Mouse (Mus musculus): Measurements from ENCODE around the gene Crygs. TPM values are rescaled to one million over a fixed set of nuclear protein-coding genes. Genes with fewer than 3 reads are reported as not detected.

The Crygs gene
- polyA plus RNA-seq (2016; fragmentation: Nextera tagmentation; extraction: Ambion mirVana): 0.84 TPM in 1 of 2 replicates, not detected in the other

DNA sequence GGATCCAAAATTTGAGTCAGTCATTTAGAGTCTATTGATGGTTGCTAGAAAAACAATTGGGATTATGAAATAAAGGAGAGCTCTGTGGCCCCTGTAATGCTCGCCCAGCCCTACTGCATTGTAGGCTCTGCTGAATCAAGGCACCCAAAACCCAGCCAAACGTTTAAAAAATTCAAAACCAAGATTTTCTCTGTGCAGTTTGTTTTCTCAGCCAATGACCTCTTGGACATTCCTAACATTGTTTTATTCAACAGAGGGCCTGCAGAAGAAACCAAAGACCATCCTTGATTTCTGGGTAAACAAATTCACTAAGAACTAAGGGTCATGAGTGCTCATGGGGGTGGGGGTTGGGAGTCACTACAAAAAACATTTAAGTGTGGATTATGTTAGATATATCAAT, at the start of gene Crygs:
TSS of gene Crygs (minus strand) at position 101 of the 400 bp plus-strand sequence.
- Histone ChIP-seq H3K27ac (no peak within 1 kb of the TSS), H3K27me3 (ENCODE audit: insufficient read depth, poor library complexity, severe bottlenecking) (peaks cover 12% of the 10 kb centered on the region), H3K36me3 (peaks cover 20% of the 10 kb centered on the region), H3K9me3 (no peaks in the 10 kb centered on the region), H3K4me1 (replicated peaks) (no peaks in the 10 kb centered on the region), H3K4me3 (no peak within 1 kb of the TSS)
- WGBS: 80% methylated on average over 2 of the region's 2 CpGs
- DNase-seq (ENCODE audit: low spot score): no peak

DNA sequence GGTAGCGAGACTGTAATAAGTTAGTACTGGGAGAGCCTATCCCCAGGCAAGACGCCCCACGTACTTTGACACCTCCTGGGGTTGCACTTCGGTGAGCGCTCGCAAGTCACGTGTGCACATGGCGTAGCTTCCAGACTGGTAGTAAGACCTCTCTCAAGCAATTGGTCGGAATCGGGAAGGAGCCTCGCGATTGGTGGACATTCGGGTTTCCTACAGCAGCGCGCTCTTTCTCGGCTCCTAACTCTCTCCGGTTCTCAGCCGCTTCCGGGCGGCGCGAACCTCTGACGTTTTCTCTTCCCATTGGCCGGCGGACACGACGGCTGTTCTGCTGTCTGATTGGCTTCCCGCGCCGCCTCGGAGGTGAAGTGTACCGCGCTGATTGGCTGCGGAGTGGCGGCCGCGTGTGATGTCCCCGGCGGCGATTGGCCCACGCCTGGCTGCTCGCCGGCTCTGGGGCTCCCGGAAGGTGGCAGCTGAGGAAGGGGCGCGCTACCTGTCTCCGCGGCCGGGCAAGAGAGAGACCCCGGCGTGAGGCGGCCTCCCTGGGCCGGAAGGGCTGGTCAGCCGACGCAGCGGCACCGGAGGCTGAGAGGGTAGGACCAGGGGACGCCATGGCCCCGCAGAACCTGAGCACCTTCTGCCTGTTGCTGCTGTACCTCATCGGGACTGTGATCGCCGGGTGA, 46.2 kb upstream of the Crygs start, which contains the start of the genes Tbccd1 and Dnajb11:
TSS of gene Tbccd1 (minus strand) at position 239 of the 683 bp plus-strand sequence.
TSS of gene Dnajb11 (plus strand) at position 415 of the 683 bp plus-strand sequence.
- peak; percentile 99 for DNase-seq (ENCODE audit: low spot score)
- peaks cover 30% of the 10 kb centered on the region for H3K36me3 ChIP-seq
- H3K27ac ChIP-seq: peak within 1 kb of the TSS; percentile 93
- H3K9me3 ChIP-seq: no peaks in the 10 kb centered on the region
- peaks cover 23% of the 10 kb centered on the region for H3K4me1 ChIP-seq (replicated peaks)
- no peaks in the 10 kb centered on the region for H3K27me3 ChIP-seq (ENCODE audit: insufficient read depth, poor library complexity, severe bottlenecking)
- under 1% methylated on average over 62 of the region's 62 CpGs for WGBS
- peak within 1 kb of the TSS; percentile 98 for H3K4me3 ChIP-seq

DNA sequence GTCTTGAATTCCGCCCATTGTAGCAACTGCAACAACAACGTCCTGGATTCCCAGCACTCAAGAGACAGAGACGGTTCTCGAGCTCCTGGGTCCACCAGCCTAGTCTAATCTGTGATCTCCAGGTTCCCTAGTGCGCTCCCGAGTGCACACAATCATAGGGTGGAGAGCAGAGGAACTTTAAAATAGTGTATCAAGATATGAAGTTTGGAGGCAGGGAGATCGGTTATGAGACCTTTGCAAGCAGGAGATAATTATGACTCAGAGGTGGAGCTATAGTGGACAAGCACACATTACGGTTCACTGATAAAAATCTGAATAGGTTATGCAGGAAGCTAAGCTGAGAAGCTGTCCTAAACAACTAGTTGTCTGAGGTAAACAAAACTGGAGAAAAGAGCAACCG, 45.4 kb upstream of the Crygs start:
- peaks cover 23% of the 10 kb centered on the region for H3K4me1 ChIP-seq (replicated peaks)
- no peaks in the 10 kb centered on the region for H3K27me3 ChIP-seq (ENCODE audit: insufficient read depth, poor library complexity, severe bottlenecking)
- H3K4me3 ChIP-seq: peak overlapping the region; percentile 98
- peak overlapping the region; percentile 86 for H3K27ac ChIP-seq
- WGBS: 20% methylated on average over 9 of the region's 9 CpGs
- no peaks in the 10 kb centered on the region for H3K9me3 ChIP-seq
- H3K36me3 ChIP-seq: peaks cover 25% of the 10 kb centered on the region
- no peak for DNase-seq (ENCODE audit: low spot score)

DNA sequence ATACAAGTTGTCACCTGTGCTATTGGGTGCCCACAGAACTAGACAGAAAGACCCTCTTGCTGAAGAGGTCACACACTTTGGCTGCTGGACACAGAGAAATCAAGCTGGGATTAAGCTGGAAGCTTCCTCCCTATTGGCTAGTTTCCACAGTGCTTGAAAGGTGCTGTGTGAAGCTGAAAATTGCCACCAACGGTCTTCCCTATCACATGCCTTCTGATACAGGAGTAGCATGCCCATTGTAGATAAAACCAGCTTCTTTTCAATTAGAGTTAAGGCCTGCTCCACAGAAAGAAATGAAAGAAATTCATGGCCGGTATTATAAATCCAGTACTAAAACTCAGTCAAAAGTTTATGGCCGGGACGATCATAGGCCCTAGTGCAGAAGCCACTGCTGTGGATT, 41.3 kb upstream of the Crygs start:
- H3K4me3 ChIP-seq: no peak overlapping the region
- peaks cover 18% of the 10 kb centered on the region; the same call in 1 of the 2 replicates for H3K36me3 ChIP-seq
- 94% methylated on average over 4 of the region's 4 CpGs for WGBS
- no peaks in the 10 kb centered on the region for H3K27me3 ChIP-seq (ENCODE audit: insufficient read depth, poor library complexity, severe bottlenecking)
- H3K27ac ChIP-seq: no peak overlapping the region
- peaks cover 12% of the 10 kb centered on the region for H3K4me1 ChIP-seq (replicated peaks)
- DNase-seq (ENCODE audit: low spot score): no peak
- H3K9me3 ChIP-seq: no peaks in the 10 kb centered on the region

DNA sequence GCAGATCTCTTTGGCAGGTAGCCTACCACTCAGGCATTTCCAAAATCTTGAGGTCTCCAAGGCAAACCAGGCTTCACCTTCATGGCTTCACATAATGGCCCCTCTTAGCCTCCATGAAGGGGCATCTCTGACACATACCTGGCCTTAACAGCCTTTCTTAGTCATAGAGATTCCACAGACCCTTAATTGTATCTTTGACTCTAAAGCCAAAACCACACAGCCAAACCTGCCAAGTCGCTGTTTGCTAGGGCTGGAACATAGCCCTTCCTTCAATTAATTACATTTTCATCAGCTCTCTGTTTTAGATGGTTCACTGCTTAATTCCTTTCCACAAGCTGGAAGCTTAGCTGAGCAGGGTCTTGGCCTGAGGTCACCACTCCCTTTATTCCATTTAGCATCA, 37.0 kb upstream of the Crygs start:
- H3K36me3 ChIP-seq: 0 out of 2 replicates have a peak, but pooled peaks cover 7% of the 10 kb centered on the region
- 83% methylated on average over 1 of the region's 1 CpGs for WGBS
- H3K4me1 ChIP-seq (replicated peaks): peaks cover 13% of the 10 kb centered on the region
- H3K27me3 ChIP-seq (ENCODE audit: insufficient read depth, poor library complexity, severe bottlenecking): no peaks in the 10 kb centered on the region
- DNase-seq (ENCODE audit: low spot score): no peak
- no peak overlapping the region for H3K27ac ChIP-seq
- no peak overlapping the region for H3K4me3 ChIP-seq
- H3K9me3 ChIP-seq: no peaks in the 10 kb centered on the region

DNA sequence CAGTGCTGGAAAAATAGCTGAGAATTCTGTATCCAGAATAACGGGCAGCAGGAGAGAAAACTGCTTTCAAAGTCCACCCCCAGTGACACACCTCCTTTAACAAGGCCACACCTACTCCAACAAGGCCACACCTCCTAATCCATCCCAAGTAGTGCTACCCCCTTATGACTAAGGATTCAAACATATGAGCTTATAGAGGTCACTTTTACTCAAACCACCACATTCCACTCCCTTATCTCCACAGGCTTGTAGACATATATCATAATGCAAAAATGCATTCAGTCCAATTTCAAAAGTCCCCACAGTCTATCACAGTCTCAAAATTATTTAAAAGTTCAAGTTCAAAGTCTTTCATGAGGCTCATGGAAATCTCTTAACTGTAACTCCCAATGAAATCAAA, 36.3 kb upstream of the Crygs start:
- Histone ChIP-seq H3K36me3 (0 out of 2 replicates have a peak, but pooled peaks cover 4% of the 10 kb centered on the region), H3K4me1 (replicated peaks) (peaks cover 13% of the 10 kb centered on the region), H3K9me3 (no peaks in the 10 kb centered on the region), H3K4me3 (no peak overlapping the region), H3K27ac (no peak overlapping the region), H3K27me3 (ENCODE audit: insufficient read depth, poor library complexity, severe bottlenecking) (no peaks in the 10 kb centered on the region)
- no peak for DNase-seq (ENCODE audit: low spot score)
- WGBS: 90% methylated on average over 1 of the region's 1 CpGs

DNA sequence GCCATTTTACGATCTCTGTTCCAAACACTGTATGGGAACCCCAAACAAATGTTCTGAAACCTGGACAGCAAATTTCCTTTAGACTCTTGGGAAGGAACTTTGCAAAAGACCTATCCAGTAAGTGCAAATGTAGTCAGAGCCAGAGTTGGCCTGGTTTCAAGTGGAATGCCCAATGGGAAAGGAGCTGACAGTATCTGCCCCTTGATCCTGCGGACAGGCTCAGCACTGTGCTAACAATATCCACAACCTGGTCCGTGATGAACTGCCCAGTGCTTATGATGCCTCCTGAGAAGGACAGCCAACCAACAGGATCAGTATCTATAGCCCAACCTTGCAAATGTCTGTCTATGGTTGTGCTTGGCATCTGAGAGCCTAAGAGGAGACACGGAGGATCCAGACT, 34.1 kb upstream of the Crygs start:
- H3K4me1 ChIP-seq (replicated peaks): peaks cover 13% of the 10 kb centered on the region
- H3K9me3 ChIP-seq: no peaks in the 10 kb centered on the region
- no peak for DNase-seq (ENCODE audit: low spot score)
- WGBS: 90% methylated on average over 4 of the region's 4 CpGs
- no peaks in the 10 kb centered on the region for H3K27me3 ChIP-seq (ENCODE audit: insufficient read depth, poor library complexity, severe bottlenecking)
- H3K4me3 ChIP-seq: no peak overlapping the region
- peaks cover 14% of the 10 kb centered on the region for H3K36me3 ChIP-seq
- no peak overlapping the region for H3K27ac ChIP-seq

DNA sequence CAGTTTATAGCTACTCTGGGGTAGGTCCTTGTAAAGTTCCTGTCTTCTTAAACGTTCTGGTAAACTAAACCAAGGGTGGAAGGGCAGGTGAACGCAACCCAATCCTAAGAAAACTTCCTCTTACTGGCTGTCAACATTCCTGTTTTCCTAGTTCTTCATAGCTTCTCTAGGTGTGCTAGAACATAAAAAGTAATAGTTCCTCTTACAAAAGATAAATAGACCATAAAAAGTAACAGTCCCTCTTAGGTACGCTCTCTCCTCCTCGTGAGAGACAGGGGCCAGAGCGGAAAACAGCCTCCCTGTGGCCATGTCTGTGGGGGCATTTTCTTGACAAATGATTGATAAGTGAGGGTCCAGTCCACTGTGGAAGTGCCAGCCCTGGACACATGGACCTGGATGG, 33.5 kb upstream of the Crygs start:
- no peak for DNase-seq (ENCODE audit: low spot score)
- peak overlapping the region; percentile 64 for H3K4me3 ChIP-seq
- no peaks in the 10 kb centered on the region for H3K27me3 ChIP-seq (ENCODE audit: insufficient read depth, poor library complexity, severe bottlenecking)
- peaks cover 20% of the 10 kb centered on the region for H3K36me3 ChIP-seq
- WGBS: 80% methylated on average over 5 of the region's 5 CpGs
- H3K27ac ChIP-seq: peak overlapping the region; percentile 88
- H3K4me1 ChIP-seq (replicated peaks): peaks cover 13% of the 10 kb centered on the region
- H3K9me3 ChIP-seq: no peaks in the 10 kb centered on the region

DNA sequence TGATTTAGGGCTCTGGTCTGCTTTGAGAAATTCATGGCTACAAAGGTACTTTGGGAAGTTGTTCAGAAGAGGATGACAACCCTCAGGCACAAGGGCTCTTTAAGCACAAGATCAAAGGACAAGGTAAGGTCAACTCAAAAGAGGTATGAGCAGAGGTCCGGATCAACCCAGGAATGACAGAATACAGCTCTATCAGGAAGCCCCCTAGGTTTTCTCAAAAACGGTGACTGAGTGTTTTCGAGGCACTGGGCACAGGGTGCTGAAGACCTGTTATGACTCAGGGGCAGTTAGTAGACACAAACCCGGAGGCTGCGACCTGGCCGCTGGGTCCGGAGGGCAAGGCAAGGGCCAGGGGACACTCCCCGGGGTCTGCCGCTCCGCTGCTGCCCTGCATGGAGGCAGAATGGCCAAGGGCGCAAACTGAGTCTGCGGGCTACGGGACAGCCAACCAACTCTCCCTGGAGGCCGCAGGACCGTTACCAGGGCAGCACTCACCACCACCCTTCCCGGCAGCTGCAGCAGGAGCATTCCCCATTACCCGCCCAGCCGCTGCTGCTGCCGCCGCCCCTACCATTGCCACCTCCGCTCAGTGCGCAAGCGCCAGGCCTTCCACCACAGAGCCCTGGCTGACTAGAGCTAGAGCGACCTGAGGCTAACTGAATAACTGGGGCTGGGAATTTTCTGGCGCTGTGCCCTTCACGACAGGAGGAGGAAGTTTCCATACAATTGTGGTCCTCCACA, 32.9 kb upstream of the Crygs start:
- DNase-seq (ENCODE audit: low spot score): peak; percentile 84
- H3K4me3 ChIP-seq: peak overlapping the region; percentile 64
- H3K27me3 ChIP-seq (ENCODE audit: insufficient read depth, poor library complexity, severe bottlenecking): no peaks in the 10 kb centered on the region
- peak overlapping the region; percentile 88 for H3K27ac ChIP-seq
- H3K9me3 ChIP-seq: no peaks in the 10 kb centered on the region
- H3K4me1 ChIP-seq (replicated peaks): peaks cover 13% of the 10 kb centered on the region
- peaks cover 26% of the 10 kb centered on the region for H3K36me3 ChIP-seq
- WGBS: 8% methylated on average over 26 of the region's 26 CpGs

DNA sequence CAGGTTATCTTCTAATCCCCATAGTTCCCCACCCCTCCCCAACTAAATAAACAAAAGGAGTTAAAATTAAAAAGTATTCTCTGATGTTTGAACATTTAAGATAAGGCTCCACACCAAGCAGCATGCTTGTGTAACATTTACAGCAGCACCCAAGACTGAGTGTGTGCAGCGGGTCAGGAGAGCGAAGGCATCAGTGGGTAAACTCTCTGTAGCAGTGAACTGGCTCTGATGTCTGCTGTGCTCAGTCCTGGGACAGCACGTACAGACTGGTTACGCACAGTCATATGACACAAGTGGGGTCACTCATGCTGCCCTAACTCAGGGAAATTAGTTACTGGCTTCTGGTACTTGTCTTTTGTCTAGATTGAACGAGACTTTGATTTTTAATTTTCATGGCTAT, 31.5 kb upstream of the Crygs start:
- Histone ChIP-seq H3K27ac (no peak overlapping the region), H3K4me3 (no peak overlapping the region), H3K27me3 (ENCODE audit: insufficient read depth, poor library complexity, severe bottlenecking) (no peaks in the 10 kb centered on the region), H3K36me3 (peaks cover 37% of the 10 kb centered on the region), H3K4me1 (replicated peaks) (peaks cover 13% of the 10 kb centered on the region), H3K9me3 (no peaks in the 10 kb centered on the region)
- 96% methylated on average over 5 of the region's 5 CpGs for WGBS
- no peak for DNase-seq (ENCODE audit: low spot score)

DNA sequence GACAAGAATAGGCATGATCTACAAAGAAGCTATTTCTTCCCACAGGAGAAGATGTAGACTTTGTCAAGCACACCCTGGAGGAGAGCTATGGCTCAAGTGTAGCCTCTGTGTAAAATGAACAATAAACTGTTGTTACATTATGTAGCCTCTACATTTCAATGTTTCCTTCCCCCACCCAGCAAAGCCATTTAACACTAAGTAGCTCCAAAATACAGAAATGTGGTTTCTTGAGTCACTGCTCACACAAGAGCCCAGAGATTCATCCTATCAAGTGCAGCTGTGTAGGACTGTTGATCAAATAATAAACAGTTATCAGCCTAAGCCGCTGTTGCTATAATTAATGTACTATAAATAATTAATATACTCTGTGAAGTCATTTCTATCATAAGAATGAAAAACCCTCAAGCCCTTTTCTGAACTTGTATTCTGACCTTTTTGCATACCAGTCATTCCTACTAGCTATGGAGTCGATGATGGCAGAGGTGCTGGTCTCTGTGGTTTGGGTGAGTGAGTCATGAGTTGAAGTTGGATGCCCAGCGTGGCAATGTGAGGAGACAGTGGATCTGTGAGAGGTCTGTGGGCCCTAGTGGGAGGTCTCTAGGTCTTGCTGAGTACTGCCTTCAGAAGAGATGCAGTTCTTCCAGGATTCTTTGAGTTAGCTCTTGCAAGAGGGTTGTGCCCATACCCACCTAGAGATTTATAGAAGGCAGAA, 27.9 kb upstream of the Crygs start:
- Histone ChIP-seq H3K27me3 (ENCODE audit: insufficient read depth, poor library complexity, severe bottlenecking) (no peaks in the 10 kb centered on the region), H3K4me1 (replicated peaks) (peaks cover 5% of the 10 kb centered on the region), H3K9me3 (no peaks in the 10 kb centered on the region), H3K27ac (no peak overlapping the region), H3K4me3 (no peak overlapping the region), H3K36me3 (peaks cover 70% of the 10 kb centered on the region)
- no peak for DNase-seq (ENCODE audit: low spot score)
- 92% methylated on average over 3 of the region's 3 CpGs for WGBS

DNA sequence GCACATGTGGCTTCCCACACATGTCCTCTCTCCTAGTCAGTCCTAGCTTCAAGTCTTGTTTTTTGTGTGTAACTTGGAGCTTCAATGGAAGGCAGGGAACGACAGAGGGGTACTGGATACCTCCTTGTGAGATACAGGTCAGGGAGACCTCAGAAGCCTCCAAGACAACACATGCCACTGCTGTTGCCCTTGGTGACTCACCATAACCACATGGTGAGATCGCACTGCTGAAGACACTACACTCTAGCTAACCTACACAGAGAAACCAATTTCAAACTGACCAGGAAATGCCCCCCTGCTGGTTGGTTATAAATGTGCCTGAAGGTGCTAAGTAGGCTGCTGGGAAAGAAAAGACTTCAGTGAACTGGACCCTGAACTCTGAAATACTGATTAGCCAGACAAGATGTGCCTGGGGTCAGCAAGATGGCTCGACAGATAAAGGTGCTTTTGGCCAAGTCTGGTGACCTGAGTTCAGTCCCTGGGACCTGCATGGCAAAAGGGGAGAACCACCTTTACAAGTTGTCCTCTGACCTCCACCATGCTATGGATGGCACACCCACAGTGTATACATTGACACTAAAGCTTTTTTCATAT, 21.7 kb upstream of the Crygs start:
- Histone ChIP-seq H3K27me3 (ENCODE audit: insufficient read depth, poor library complexity, severe bottlenecking) (no peaks in the 10 kb centered on the region), H3K9me3 (0 out of 2 replicates have a peak, but pooled peaks cover 3% of the 10 kb centered on the region), H3K4me3 (no peak overlapping the region), H3K4me1 (replicated peaks) (no peaks in the 10 kb centered on the region), H3K36me3 (peaks cover 66% of the 10 kb centered on the region), H3K27ac (no peak overlapping the region)
- no peak for DNase-seq (ENCODE audit: low spot score)
- WGBS: 85% methylated on average over 3 of the region's 3 CpGs

Measured in hindbrain, embryonic 10.5 days (tissue).